Mouse (Mus musculus) left cerebral cortex, postnatal 4 days (tissue): ENCODE measurements around the gene Olfr1382. TPM values are rescaled to one million over a fixed set of nuclear protein-coding genes. Genes with fewer than 3 reads are reported as not detected.
A peak's percentile ranks its signal among the peaks of the same experiment; 100 is the strongest.
"Not testable (repeated sequence)": the region's sequence is repeated elsewhere in the genome, so short reads cannot be mapped to it uniquely, and the experiment has no call there.

Experiments used
- DNase-seq: peaks from one replicate; pipeline ENCODE4 v3.0.0-alpha.2; 2022
- intact Hi-C: fragments of 180-260 bp; cut with DNase I; formaldehyde crosslinking; loops from one replicate; pipeline ENCODE4 v1.15.1; 2025
- total RNA-seq, 2 experiments: library from RNA; stranded (reverse); gene quantifications; 2 replicates each; pipeline ENCODE4 v1.2.3; 2021

Gene Olfr1382
- total RNA-seq = not detected

DNA sequence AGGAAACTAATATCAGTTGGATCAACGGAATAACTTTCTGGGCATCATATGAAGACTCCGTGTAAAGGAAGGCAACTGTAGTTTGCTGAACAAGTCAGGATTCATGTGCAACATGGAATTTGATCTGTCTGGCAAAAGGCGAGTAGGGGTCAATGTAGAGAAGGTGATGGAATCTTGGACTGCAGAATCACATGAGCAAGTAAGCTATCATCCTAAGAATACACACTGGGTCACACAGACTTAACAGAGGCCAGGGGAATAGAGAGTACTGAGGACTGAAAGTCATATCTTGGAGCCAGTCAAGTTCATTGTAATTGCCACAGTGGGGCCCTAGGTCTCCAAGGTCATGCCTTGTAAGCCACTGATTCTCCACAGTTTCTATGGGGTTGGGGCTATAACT lies at the start of gene Olfr1382:
Olfr1382 (plus strand) TSS at position 301 of the 400 bp plus-strand sequence.
- intact Hi-C loops = no loop called here

DNA sequence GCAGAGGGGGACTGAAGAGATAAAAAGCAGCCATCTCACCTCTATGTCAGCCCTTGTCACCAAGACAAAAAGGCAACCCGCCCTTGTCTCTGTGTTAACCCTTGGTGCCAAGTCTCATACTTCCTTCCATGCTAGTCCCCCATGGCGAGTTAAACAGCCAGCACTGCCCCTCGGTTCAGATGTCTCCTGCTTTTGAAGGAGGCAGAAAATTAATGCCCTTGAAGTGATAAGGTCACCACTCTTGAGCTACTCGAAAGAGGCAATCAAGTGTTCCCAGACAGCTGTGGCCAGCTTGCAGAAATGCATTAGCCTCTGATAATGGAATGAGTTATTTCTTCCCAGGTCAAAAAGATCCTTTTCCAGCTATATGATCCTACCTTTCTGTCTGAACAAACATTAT lies 42.1 kb upstream of the Olfr1382 start:
- DNase-seq = no peak
- intact Hi-C loops = no loop called here

More for the DNA sequence above, at the start of gene Olfr1382:
- no peak for DNase-seq

DNA sequence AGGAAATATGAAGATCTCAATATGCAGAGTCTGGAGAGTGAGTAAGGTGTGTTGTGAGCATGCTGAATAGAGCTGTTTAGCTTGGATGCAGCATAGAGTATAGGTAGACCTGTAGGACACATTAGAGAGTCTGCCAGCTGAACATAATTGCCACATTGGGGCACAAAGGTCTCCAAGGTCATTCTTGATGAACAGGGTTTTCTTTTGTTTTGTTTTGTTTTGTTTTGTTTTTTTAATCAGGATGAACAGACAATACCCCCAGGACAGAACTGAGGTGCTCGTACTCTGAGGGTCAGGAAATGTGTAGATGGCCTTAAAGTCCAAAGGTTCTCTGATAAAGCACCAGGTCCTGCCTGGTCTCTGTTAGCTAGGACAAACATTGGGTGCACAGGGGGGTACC lies 39.3 kb upstream of the Olfr1382 start, which contains the start of gene Olfr1385:
Olfr1385 (plus strand) TSS at position 301 of the 400 bp plus-strand sequence.
- intact Hi-C loops = not testable (repeated sequence)

DNA sequence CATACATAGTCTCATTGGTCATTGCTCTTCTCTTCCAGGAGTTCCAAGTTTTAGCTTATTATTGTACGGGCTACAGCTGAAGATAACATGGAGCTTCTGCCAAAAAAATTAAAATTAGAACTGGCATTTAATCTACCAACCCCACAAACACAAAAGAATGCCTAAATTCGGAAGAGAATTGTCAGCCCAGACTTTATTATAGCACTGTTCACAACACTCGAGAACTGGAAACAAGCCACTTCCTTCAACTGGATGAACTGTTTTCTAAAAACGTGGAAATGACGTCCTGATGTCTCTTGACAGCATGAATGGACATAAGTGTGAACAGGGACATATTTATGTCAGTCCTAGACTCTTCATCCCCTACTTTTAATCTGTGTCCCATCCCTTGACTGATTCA lies 10.0 kb upstream of the Olfr1382 start:
- DNase-seq = no peak
- intact Hi-C loops = no loop called here

More for the DNA sequence above, 39.3 kb upstream of the Olfr1382 start, which contains the start of gene Olfr1385:
- DNase-seq = not testable (repeated sequence)

DNA sequence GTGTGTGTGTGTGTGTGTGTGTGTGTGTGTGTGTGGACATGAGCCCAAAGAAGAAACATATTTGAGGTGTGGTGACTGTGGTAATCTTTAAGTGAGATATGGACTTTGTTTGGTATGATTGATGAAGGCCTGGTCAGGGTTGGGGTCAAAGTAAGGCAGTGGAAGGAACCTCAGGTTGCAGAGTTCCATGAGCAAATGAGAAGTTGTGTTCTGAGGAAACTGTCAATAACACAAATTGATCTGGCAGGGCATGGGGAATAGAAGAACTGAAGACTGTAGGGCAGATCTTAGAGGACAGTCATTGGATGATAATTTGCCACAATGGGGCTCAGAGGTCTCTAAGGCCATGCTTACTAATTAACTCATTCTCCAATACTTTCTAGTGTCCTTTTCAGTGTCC lies 8.7 kb upstream of the Olfr1382 start, which contains the start of gene Olfr1383:
Olfr1383 (plus strand) TSS at position 301 of the 400 bp plus-strand sequence.
- DNase-seq = no peak
- intact Hi-C loops = no loop called here

DNA sequence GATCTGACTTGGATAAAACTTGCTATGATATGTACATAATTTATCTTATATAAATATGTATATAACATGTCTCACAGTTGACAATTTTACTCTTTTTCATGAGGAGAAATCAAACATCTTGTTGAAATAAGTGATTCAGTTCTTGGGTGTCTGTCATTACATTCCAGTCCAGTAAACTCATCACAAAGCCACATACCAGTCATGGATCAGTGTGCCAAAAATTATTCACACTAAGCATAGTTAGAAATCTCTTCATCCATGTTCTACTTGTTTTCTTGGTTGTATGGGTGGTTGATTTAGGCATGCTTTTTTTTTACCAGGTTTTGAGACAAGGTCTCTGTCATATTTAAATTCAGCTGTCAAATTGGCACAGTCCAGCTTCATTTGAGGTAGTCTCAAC lies 4.7 kb downstream of the Olfr1382 start:
- intact Hi-C loops = no loop called here

DNA sequence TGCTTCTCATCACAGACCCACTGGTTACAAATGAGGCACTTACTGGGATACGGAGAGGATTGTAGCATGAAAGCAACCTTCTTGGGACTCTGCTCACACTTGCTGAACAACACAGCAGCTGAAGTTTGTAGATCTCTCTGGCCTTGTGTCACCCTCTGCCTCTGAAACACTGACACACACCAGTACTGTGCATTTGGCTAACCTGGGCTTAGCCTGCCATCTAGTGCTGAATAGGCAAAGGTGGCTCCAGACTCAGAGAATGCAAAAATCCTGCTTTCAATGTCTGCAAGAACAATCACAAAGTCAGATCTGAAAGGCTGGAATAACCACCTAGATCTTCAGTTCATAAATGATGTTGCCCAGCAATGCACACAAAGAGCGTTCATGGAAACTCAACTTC lies 8.6 kb downstream of the Olfr1382 start:
- intact Hi-C loops = not testable (repeated sequence)
- DNase-seq = peak; percentile 2

More for the DNA sequence above, 4.7 kb downstream of the Olfr1382 start:
- no peak for DNase-seq

DNA sequence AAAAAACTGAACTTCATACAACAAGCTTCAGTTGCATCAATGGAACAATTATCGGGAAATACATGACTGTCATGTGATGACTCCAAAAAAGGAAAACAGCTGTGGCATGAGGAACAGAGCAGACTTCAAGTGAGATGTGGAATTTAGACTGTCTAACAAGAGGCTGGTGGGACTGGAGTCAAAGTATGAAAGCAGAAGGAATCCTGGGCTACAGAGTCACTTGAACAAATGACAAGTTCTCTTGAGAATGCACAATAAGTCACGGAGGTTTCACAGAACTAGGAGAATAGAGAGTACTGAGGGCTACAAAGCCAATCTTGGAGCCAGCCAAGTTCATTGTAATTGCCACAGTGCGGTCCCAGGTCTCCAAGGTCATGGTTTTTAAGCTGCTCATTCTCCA lies 15.1 kb downstream of the Olfr1382 start, which contains the start of gene Olfr1381:
Olfr1381 (plus strand) TSS at position 301 of the 400 bp plus-strand sequence.
- DNase-seq, intact Hi-C loops: not testable (repeated sequence)

DNA sequence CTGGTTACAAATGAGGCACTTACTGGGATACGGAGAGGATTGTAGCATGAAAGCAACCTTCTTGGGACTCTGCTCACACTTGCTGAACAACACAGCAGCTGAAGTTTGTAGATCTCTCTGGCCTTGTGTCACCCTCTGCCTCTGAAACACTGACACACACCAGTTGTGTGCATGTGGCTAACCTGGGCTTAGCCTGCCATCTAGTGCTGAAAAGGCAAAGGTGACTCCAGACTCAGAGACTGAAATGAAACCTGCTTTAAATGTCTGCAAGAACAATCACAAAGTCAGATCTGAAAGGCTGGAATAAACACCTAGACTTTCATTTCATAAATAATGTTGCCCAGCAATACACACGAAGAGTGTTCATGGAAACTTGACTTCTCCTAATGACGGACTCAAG lies 26.0 kb downstream of the Olfr1382 start:
- DNase-seq, intact Hi-C loops: not testable (repeated sequence)

DNA sequence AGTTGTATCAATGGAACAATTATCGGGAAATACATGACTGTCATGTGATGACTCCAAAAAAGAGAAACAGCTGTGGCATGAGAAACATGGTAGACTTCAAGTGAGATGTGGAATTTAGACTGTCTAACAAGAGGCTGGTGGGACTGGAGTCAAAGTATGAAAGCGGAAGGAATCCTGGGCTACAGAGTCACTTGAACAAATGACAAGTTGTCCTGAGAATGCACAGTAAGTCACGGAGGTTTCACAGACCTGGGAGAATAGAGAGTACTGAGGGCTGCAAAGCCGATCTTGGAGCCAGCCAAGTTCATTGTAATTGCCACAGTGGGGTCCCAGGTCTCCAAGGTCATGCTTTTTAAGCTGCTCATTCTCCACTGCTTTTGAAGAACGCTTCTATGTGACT lies 28.5 kb downstream of the Olfr1382 start, which contains the start of gene Olfr1380:
Olfr1380 (plus strand) TSS at position 301 of the 400 bp plus-strand sequence.
- DNase-seq, intact Hi-C loops: not testable (repeated sequence)

DNA sequence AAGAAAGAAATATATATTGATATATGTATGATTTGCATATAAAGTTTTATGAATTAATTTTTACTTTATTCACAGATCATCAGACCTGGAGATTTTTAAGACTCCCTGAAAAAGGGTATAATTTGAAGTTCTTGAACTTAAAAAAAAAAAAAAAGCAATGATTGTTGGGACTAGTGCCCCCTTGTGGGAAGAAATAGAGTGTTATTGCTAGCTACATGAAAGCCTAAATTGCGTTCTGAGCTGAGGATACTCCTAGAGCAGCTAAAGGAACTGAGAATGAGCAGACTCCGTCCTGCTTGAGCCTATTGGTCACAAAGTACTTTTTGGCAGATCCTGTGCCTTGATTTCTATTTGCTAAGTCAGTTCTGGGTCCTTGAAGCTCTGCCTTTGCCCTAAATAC lies 47.0 kb downstream of the Olfr1382 start:
- DNase-seq, intact Hi-C loops: not testable (repeated sequence)

DNA sequence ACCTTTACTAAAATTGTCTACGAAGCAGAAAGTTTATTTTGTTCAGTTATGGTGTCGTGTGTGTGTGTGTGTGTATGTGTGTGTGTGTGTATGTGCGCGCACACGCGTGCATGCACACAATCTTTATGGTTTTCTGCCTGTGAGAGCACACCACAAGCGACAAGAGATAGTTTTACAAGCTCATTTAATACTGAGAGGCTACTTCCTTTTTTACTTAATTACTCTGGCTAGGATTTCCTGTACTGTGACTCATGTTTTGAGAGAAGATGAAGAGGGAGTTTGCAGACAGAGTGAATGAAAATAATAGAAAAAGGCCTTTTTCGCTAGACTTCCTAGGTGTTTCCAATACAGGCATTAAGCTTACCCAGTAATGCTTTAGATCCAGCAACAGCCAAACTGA lies 52.4 kb downstream of the Olfr1382 start:
- intact Hi-C loops, DNase-seq: not testable (repeated sequence)

Other genes with a start within 250 kb of the Olfr1382 start
- under 1 TPM in 1 of 2 experiments, not detected in 1; 0.48 TPM for gene Olfr1393, start 249.9 kb upstream of the Olfr1382 start, total RNA-seq
- under 1 TPM in 1 of 2 experiments, not detected in 1; 0.34 TPM for gene Olfr1392, start 243.0 kb upstream of the Olfr1382 start, total RNA-seq
- not detected for gene Olfr10, start 223.5 kb upstream of the Olfr1382 start, total RNA-seq
- gene Olfr1391, start 205.5 kb upstream of the Olfr1382 start, total RNA-seq = not detected
- not detected for gene Olfr1390, start 193.1 kb upstream of the Olfr1382 start, total RNA-seq
- gene Olfr1389, start 105.2 kb upstream of the Olfr1382 start, total RNA-seq = not detected
- gene Olfr1388, start 91.6 kb upstream of the Olfr1382 start, total RNA-seq = under 1 TPM; 0.58 to 0.74 TPM
- not detected for gene Olfr1387, start 72.9 kb upstream of the Olfr1382 start, total RNA-seq
- not detected for gene Olfr1386, start 63.2 kb upstream of the Olfr1382 start, total RNA-seq
- not detected for gene Olfr1385, start 39.2 kb upstream of the Olfr1382 start, total RNA-seq
- gene Olfr1384, start 21.5 kb upstream of the Olfr1382 start, total RNA-seq = not detected
- under 1 TPM in 1 of 2 experiments, not detected in 1; 0.56 TPM for gene Olfr1383, start 8.6 kb upstream of the Olfr1382 start, total RNA-seq
- not detected for gene Olfr1381, start 15.2 kb downstream of the Olfr1382 start, total RNA-seq
- not detected for gene Olfr1380, start 28.6 kb downstream of the Olfr1382 start, total RNA-seq
- gene Flt4, start 81.0 kb downstream of the Olfr1382 start, total RNA-seq = 1 to 10 TPM; 3.8 to 4.2 TPM
- not detected for gene Scgb3a1, start 135.4 kb downstream of the Olfr1382 start, total RNA-seq
- 10 to 100 TPM; 86.2 to 89.2 TPM for gene Cnot6, start 184.5 kb downstream of the Olfr1382 start, total RNA-seq